Mouse (Mus musculus) urinary bladder, adult 18-20 months (tissue): Measurements from ENCODE around the gene Gap43.
"Not testable (repeated sequence)": the region's sequence is repeated elsewhere in the genome, so short reads cannot be mapped to it uniquely, and the experiment has no call there.

Experiments
- DNase-seq, 2 experiments: peaks; one replicate each; pipeline ENCODE4 v3.0.0; 2022; ENCODE audit warnings: low spot score in 2 of 2, mixed read lengths in 2 of 2

Gap43 gene

DNA sequence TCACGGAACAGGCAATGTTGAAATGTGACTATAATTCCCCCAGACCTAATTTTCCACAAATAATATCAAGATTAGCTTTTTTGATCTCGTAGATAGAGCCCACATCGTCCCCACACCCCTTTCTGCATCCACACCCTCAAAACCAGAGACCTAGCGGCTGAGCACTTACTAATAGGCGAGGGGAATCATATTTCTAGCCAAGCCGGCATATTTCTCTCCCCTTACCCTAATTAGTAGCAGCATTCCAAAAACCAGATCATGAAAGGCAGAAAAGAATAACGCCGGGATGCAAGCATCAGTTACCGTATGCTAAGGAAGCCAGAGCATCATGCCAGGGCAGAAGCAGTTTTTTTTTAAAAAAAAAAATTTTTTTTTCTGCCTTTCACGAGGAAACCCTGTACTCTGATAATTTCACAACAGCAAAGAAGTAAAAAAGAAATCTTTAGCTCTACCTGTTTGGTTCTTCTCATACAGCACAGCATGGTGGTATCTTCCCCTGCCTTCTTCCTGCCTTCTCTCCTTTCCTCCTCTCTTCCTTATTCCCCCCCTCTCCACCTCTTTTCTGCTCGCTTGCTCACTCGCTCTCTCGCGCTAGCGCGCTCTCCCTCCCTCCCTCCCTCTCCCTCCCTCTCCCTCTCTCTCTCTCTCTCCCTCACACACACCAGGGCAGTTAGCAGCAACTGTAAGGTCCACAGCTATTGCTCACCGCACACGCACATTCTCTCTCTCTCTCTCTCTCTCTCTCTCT, at the start of gene Gap43:
Gene Gap43, minus strand, starts transcription at position 631 of the 748 bp plus-strand sequence.
- DNase-seq, result no peak

DNA sequence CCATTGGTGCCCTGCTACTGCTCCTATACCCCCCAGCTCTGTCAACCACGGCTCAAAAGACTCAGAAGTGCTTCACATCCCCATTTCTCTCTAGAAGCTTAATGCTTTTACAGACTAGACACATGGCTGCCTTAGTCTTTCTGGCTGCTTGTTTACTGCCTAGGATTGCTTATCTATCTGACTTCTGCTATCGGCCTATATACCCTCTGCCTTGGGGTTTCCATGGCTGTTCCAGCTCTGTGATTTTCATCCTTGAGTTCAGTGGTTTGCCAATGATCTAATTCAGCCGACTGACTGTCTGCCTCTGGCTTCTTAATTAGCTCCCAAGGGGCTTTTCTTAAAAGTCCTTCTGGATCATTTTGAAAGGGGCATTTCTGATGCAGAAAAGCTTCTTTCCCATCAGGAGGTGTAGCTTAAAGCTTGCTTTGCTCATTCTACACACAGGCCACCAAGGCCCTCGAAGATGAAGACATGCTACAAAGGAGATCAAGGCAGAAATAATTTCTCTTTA, 40.9 kb upstream of the Gap43 start:
- DNase-seq, result no peak

DNA sequence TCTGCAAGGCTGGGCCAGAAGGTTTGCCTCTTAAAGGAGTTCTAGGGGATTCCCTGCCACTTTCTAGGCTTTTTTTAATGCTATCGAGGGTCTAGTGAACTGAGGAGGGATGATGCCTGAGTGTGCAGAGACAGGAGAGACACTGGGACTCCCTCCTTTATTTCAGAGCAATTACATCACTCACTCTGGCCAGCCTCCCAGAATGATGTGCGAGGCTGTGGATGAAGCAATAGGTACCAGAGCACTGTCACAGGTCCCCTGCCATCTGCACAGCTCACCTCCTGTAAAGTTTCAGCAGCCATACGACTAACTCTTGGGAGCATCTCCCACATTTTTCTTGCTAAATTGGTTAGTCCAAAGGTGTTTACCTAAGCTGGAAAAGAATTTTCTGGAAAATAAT, 40.2 kb upstream of the Gap43 start:
- no peak for DNase-seq

DNA sequence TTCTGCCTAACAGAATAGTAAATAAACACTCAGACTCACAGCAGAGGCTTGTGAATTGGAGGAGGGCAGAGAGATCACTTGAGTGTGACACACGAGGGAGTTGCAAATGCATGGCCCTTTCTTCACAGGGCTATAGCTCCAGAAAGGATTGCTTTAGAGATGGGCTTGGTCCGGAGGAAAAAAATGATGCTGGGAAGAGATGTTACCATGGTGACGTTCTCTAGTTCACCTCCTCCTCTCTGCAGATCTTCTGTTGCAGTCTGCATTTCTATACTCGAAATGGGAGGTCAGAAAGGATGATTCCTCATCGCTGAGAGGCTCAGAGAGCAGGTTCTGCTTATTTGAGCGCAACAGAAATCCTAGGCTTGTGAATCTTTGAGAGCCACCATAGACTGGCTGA, 29.7 kb upstream of the Gap43 start:
- no peak for DNase-seq

DNA sequence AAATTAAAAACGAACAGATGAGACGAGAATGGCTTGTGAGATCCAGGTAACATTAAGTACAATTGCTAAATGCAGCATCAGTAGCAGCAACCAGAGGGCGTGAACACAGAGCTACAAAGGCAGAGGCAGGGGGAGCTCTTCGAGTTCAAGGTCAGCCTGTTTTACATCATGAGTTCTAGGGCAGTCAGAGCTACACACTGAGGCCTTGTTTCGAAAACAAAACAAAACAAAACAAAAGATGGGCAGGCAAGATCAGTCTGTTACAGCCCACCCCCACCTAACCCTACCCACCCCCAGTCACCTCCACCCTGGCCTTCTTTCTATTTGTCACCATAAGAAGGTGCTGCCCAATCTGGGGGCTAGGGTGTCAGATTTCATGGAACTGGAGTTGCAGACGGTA, 28.9 kb upstream of the Gap43 start:
- no peak for DNase-seq

DNA sequence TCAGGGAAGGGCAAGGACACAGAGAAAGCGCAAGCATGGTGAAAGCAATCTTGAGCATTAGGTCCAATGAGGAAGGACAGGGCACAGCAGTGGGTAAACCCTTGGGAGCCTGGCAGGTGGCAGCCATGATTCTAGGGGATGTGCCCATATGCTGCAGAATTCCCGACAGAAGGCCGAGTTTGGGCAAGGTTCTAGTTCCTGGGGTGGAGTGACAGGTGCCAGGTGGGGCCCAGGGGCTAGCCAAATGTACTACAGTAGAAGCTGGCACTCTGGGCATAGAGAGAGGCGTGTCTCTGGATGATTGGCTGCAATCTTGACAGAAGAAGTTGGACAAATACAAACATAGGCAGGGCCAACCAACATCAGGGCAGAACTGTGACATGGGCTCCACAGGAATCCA, 19.6 kb upstream of the Gap43 start:
- DNase-seq, result no peak

DNA sequence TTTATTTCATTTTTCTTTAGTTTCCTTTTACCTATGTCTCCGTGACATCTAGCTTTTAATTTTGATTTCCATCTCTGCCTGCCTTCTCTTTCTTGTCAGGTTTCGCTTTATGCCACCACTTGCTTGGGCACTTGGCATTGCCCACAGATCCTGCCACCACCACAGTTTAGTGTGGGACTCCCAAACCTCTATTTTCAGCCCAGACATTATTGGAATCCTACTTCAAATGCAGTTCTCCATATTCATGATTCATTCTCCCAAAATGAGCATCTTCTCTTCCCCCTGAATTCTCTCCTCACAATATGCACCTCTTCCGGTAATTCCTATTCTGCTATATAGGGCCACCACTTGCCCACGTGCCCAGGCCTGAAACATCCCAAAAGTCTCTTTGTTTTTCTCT, 17.6 kb upstream of the Gap43 start:
- no peak for DNase-seq

DNA sequence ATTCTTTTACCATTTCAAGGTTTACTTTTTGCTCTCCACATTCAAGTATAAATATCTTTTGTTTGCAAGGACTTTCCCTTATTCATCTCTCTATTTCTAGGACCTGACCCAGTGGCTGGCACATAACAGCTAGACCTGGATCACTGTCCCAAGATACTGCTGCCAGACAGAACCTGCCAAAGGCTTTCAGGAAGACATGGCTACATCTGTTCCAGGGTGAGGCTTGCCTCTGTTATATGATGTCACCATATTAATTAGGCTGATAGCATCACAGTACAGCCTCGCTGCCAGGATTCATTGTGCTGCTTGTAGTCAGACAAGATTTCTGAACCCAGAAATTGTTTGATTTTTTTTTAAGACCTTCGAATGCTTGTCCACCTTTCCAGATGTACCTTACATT, 9.6 kb upstream of the Gap43 start:
- DNase-seq, result no peak

DNA sequence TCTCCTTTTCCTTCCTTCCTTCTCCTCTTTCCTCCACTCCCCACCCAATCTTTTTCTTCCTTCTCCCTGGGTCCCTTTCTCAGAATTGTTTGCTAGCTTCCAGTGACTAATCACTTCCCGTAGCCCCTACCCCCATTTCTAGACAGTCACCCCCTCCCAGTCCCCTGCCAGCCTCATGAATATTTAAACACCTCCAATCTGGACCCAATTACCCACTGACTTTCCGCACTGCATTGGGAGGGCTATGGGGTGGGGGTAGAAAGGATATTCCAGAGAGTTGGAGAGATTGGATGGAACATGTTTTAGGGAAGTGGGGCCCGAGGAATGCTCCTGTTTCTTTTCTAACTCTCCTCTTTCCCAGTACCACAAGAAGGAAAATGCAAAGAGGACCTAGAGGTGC, 414 bp upstream of the Gap43 start:
- DNase-seq, result not testable (repeated sequence)

DNA sequence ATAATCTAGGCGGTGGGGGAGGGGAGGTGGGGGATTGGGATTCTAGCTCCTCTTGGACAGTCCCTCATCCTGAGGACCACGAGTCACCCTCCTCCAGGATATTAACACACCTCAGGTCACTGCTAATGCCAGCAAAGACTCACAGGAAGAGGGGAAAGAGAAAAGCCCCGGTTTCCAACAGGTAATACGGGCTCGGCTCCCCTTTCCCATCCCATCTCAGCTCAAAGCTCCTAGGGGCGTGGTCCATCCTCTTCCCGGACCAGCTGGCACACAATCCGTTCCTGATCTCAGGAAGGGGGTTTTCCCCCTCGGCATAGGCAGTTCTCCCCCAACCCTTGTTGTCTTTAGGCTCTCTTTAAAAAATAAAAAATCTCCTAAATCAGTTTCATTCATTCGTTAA, 939 bp downstream of the Gap43 start:
- DNase-seq, result no peak

DNA sequence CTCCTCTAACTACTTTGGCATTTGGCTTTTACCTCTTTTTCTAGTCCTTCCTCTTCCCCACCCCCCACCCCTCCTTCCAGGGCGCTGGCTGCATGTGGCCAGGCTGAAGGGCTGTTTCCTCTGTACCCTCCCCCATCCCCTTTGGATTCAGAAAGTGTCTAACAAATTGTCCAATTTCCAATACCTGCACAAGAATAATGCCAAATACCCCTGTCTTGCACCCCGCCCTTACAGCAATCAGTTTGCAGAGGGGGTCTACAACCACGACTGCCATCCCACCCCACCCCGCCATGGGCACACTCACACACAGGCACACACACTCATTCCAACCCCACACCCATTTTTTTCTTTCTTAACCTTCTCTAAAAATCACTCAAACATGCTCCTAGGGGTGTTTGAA, 1.5 kb downstream of the Gap43 start:
- no peak for DNase-seq

DNA sequence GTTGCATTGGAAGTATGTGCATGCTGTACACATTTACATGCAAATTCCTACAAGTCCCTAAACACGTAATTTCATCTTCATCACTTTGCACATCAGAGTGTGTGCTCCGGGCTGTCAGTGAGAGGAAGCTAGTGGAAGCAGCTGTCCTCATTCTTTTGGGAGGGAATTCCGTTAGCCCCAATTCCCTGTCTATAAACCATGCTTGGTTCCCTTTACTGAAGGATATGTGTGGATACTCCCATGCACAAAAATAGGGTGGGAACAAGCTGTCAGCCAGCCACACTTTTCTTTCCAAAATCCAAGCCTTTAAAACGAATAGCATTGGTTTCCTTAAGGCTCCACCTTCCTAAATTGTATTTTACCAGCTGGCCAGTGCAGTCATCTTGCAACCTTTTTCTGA, 2.1 kb downstream of the Gap43 start:
- DNase-seq, result no peak

DNA sequence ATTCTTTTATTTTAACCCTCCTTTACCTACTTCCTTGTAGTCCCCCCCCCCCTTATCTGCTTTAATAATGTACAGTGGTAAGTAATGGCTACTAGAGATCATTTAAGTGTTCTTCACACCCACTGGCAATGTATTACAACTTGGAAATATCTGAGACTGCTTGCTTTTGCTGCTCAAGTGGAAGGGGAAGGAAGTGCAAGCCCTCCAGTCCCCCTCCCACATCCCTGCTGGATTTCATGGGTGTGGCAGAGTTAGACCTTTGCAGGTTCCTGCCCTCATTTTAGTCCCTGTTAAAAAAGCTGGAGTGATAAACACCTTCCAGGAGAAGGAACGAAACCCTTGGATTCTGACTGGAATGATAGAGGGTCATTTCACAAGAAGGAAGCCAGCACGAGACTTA, 2.8 kb downstream of the Gap43 start:
- DNase-seq, result no peak

DNA sequence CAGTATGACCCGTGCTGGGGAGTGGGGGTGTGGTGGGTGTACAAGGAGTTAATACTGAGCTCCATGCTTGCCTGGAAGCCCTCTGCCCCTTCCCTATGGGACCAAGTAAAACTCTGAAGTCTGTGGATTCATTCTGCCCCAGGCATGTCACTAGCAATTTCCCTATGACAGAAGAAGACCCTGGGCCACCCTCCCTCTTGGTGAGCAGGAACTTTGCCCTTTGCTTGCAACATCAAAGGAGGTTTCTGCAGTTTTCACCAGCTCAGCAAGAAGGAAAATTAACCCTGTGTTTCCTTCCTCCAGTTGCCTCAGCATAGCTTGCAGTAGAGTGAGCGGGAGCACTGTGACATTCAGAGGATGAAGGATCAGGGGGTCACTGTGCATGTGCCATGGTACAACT, 3.8 kb downstream of the Gap43 start:
- DNase-seq, result no peak

DNA sequence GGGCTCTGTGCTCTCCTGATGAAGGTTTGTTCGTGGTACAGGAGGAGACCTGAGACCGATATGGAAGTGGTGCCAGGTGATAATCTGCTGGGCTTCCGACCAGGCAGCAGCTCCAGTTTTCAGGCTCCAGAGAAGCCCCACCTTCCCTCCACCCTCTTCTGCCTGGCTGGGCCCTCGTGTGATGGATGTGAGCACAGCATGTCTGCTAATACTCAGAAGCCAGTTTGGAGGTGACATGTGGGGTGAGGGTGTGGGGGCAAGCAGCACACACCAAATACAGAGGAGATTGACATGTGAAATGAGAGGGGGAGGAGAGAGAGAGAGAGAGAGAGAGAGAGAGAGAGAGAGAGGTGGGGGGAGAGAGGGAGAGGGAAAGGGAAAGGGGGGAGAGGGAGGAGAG, 8.1 kb downstream of the Gap43 start:
- no peak for DNase-seq

DNA sequence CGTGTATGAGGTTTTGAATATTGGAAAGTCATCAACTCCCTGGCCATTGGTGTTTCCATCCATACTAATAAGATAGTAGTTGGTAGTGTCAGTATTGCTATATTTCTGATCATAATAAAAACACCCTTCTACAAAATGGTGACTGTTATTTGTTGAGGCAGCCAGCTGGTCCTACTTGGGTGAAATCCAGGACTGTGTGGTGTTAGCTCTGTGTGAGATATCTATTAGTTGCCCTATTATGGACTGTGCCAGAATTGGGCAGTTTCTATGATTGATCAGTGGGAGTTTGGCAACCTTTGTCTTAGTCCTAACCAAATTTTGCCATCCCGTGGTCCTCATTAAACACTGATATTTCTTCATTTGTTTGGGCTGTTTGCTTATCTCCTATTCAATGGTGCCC, 14.3 kb downstream of the Gap43 start:
- DNase-seq, result no peak

DNA sequence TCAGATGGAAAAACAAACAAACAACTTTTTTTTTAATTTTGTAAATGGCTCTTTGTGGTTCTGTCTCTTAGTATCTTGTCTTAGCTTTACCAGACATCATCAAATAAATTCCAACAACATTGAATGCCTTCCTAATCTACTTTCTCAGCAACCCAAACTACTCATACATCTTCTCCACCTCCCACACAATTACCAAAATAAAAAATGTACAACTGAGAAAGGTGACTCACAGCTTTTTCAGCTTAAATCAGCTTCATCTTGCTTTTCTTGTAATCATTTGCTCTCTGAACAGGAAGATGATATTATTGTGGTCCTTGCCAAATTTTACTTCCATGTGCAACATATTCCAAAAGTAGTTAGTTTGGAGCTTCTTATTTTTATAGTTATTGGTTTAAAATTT, 14.9 kb downstream of the Gap43 start:
- no peak for DNase-seq

DNA sequence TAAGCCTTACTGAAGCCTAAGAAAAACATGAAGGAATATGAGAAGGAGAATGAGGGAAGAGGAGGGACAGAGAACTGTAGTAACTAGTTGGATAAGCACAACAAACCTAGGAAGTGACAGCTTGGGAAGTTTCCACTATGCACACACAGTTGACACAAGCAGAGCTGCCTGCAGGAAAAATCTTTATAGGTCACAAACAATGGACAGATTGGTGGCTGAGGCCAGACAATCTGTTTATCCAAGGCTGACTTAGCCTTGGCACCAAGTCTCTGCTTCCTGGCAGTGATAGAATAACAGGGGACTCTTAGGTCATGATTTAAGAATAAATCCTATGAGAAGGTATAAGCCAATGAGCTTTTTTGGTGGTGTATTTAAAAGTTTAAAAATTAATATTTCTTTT, 20.6 kb downstream of the Gap43 start:
- DNase-seq, result no peak

DNA sequence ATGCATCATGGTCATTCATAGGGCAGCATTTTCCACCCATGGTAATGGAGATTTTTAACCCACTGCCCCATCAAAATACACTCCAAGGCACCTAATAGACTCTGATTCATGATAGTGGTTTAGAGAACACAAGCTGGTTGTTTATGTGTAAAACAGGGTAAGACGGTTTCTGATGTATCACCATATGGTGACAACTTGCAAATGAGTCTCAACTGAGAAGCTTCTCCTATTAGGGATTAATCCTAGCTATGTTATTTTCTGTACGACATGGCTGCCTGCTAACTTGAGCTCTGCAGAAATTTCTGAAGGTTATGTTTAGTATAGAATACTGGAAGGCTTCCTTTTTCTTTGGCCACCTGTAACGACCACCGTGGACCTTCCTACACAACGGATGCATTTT, 21.1 kb downstream of the Gap43 start:
- DNase-seq, result no peak

DNA sequence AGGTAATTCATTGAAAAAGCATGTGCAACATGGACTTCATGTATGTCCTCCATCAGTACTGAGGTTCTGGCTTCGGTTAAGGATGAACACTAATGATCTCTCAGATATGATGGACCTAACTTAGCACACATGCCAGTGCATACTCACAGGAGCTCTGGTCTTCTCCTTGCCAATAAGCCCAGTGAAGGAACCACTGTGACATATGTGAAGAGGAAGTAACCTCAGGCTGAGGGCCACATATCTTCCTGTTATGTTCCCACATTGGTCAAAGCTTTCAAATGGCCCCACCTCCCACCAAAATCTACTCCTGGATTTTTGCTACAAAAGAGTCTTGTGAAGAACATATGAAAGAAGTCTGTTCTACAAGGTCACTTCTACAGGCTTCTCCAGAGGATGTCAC, 28.3 kb downstream of the Gap43 start:
- DNase-seq, result no peak

DNA sequence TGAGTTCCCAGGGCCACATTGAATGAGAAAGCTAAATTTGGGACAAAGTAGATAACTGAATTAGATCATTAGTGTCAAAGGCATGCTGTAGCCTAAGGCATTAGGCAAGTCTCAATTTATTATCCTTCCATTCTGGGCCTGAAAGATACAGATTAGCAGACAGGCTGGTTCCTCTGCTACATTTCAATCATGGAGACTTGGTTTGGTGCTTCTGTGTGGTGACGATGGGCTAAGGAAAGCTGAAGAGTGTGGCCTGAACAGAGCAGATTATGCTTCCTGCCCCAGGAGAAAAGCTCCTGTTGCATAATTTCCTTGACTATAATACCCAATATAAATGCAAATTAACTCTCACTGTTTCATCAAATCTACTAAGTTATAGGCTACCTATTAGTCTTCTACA, 31.7 kb downstream of the Gap43 start:
- no peak for DNase-seq

DNA sequence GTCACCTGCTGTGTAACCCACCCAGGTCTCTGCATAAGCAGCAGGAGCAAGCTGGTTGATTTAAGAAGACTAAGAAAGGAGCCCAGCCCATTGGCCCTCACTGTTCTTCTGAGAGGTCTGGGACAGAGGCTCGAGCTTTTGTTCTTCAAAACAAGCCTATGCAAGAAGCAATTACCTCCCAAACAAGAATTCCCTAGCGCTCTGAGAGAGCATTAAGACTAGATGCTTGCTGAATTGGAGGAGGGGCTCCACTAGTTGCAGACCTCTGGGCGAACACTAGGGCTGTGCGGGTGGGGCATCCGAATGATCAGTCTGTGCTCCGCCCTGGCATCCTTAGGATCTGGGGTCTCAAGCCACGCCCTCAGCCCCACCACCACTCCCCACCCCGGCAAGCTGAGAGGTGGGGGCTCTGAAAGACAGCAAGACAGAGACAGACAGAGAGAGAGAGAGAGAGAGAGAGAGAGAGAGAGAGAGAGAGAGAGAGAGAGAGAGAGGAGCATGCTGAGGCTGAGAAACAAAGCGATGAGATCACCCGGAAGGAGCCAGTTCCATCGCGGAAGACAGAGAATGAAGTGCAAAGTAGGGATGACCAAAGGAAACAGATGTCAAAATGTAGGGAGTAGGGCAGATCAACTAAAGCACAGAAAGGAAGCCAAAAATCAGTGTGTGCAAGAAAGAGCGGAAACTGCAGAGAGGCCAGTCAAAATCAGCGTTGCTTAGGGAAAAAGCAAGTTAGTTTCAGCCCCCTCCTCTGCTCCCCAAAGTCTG, 34.3 kb downstream of the Gap43 start:
- no peak for DNase-seq

DNA sequence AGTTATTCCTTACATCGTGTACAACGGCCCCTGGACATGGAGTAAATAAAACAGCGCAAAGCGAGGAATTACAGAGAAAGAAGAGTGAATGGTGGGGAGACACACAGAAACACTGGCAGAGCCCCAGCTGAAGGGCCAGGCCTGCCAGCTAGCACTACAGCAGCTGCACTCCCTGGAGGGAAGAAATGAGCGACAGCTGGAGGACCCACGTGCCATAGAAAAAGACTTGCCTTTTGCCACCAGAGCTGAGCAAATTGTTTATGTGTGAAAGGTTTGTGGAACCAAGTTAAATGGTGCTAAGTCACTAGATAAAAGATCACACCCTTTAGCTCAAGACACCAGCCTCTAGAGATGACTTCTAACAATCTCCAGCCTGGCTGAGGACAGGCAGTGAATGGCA, 37.0 kb downstream of the Gap43 start:
- no peak for DNase-seq
